Mouse (Mus musculus) telencephalon, adult 2 months (tissue): Measurements from ENCODE around the gene P2rx3.

Experiments used
- DNase-seq: peaks from one replicate; pipeline ENCODE4 v3.0.0-alpha.2; 2011; ENCODE audit warnings: low read depth, low spot score

P2rx3 gene

DNA sequence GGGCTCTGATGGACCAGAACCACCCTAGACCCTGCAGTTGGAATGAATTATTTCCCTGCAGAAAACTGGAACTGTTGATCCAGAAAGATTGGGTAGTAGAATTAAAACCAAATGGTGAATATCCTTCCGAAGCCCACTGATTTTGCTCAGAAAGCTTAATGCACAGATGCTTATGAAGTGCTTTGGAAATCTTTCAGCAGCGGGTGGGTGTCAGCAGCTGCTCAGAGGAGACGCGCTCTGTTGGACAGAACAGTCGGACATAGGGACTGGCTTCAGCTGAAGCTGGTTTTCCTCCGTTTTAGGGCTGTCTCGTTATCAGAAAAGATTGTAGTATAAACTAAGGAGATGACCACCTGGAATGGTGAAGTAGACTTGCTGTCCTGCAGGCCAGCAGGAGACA, 6.4 kb upstream of the P2rx3 start:
- DNase-seq: no peak

- no peak for DNase-seq
These were observed 1.1 kb upstream of the P2rx3 start for GRCm38 (mm10) chr2:85038336-85038735.

GRCm38 (mm10) chr2:85036507-85037046, 685 bp downstream of the P2rx3 start:
- no peak for DNase-seq

DNA sequence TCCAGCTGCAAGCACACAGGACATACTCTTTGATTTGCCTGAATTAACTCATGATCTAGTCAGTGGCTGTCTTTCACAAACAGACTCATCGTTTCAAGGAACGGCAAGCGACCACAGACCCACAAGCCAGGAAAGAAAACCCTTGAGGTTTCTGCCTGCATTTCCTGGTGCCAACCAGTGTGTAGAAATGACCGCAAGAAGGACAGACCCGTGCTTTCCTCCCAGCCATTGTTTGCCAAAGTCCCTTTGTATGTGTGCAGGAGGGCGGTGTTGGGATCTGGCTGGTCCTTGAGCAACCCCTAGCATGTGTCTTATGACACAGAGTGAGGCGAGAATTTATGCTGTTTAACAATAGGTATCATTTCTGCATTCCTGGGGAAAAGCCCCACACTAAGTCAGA, 3.1 kb downstream of the P2rx3 start:
- no peak for DNase-seq

GRCm38 (mm10) chr2:85033121-85033520, 4.1 kb downstream of the P2rx3 start:
- DNase-seq: no peak

- DNase-seq: no peak
These were observed 6.3 kb downstream of the P2rx3 start for GRCm38 (mm10) chr2:85030989-85031388.

DNA sequence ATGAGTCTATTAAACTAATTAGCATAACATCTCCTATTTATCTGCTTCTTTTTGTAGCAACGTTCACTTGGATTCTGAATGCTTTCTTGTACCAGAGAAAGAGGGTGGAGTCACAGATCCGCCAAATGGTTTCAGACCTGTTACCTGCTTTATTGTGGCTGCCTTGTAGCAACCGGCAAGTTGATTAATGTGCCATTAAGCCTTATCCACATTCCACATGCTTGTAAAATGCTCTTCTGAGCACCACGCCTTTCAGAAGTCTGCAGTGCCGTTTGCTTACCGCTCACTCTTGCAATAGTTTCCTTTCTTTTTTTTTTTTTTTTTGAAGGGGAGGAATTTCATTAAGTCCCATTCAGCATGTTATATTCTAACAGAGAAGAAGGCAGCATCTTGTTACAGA, 7.4 kb downstream of the P2rx3 start:
- DNase-seq: no peak

- no peak for DNase-seq
These were observed 10.0 kb downstream of the P2rx3 start for GRCm38 (mm10) chr2:85027281-85027680.

DNA sequence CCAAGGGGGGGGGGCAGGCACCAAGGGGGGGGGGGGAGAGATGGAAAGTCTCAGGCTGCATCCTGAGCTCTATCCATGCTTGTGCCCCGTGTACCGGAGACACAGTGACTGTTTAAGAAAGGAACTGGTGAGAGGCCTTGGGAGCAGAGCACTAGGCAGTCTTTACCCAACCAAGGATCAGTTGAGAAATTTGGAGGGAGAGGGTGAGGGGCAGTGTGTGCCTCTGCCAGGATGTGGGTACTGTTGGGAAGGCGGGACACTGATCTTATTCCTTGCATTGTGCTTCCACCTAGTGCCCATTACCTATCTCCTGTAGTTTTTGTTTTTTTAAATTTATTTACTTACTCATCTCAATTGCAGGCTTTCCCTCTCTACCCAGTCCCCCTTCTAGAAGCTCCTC, 11.1 kb downstream of the P2rx3 start:
- DNase-seq: no peak

GRCm38 (mm10) chr2:85022043-85022442, 15.2 kb downstream of the P2rx3 start:
- DNase-seq: peak; percentile 13

DNA sequence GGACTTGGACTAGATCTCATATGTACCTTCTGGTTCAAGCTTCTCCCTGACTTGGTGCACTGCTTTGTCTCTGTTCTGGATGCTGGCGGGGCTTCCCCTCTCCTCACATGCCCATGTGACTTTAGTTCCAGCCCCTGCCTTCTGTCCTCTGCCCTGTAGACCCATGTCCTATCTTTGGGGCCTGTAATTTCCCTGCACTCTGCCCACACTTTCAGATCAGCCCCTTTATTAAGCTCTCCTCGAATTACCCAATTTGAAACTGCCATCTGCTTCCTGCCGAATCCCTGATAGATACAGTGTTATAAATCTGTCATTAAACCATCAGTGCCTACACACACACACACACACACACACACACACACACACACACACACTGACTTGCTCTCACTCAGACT, 22.7 kb downstream of the P2rx3 start:
- no peak for DNase-seq

- DNase-seq: no peak
These were observed 23.3 kb downstream of the P2rx3 start for GRCm38 (mm10) chr2:85013826-85014587.

GRCm38 (mm10) chr2:85012679-85013078, 24.6 kb downstream of the P2rx3 start:
- no peak for DNase-seq

- DNase-seq: no peak
These were observed 25.2 kb downstream of the P2rx3 start for GRCm38 (mm10) chr2:85011906-85012604.

- no peak for DNase-seq
These were observed 28.1 kb downstream of the P2rx3 start for GRCm38 (mm10) chr2:85009212-85009611.

GRCm38 (mm10) chr2:85007729-85008128, 29.5 kb downstream of the P2rx3 start:
- no peak for DNase-seq

DNA sequence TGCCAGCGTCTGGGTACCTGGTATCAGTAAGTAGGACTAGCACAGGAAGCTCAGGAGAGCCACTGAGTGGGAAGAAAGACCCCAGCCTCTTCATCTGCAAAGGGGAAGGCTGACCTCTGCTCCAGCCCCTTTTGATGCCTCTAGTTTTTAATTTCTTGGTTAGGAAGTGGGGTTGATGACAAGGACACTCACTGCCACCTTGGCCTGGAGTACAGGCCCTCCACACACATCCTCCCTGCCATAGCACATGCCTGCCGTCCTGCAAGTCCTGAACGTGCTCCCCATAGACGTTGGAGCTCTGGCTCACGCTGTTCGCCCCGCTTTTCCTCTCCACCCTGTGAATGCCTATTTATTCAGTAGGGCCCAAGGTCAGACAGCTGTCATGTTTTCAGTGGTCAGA, 30.7 kb downstream of the P2rx3 start:
- DNase-seq: no peak

DNA sequence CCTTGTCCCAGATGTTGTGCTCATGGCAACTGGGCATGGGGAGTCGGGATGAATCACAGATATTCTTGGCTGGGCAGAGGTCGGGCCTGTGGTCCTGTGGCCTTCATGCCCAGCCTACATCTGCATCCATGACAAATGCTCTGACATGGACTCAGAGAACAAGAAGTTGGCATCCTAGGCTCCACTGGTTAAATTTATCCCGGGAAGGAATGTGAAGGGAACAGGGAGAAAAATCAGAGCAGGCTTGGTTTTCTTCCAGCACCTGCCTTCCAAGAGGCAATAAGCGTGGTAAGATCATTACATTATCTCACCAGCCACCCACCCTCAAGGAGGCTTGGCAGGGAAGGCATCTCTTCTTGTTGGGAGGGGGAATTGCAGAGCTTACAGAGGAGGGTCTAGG, 32.9 kb downstream of the P2rx3 start:
- DNase-seq: peak; percentile 69

DNA sequence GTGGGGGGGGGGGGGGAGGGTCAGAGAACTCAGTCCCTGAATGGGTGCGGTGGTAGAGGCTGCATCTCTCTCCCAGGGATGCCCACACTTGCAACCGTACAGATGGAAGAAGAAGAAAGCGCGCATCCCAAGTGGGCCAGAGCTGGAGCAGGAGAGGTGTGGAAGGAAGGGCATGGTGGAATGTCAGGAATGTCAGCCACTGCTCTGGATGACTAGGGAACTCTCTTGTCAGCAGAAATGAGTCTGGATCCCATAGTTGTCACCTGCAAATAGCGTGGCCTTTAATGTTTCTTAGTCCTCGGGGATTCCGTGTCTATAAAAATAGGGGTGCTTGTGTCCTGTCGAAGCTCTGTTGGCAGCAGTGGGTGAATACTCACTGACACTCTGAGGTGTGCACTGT, 34.7 kb downstream of the P2rx3 start:
- DNase-seq: no peak

DNA sequence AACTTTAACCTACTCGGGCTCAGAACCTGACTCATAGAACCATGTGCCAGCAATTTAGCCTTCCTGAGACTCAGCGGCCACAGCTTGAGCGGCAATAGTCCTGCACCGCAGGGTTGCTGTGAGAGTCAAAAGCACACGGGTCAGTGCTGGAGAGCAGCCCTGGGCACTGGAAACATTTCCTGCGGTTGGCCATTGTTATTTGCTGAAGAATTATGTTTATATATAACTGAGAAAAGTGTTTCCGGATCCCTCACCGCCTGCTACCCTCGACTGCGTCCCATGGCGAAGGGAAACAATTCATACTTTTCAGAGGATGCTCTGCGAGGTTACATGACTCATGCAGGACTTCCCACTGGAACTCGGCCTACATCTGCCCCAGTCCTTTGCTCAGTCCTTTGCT, 35.8 kb downstream of the P2rx3 start:
- DNase-seq: no peak

DNA sequence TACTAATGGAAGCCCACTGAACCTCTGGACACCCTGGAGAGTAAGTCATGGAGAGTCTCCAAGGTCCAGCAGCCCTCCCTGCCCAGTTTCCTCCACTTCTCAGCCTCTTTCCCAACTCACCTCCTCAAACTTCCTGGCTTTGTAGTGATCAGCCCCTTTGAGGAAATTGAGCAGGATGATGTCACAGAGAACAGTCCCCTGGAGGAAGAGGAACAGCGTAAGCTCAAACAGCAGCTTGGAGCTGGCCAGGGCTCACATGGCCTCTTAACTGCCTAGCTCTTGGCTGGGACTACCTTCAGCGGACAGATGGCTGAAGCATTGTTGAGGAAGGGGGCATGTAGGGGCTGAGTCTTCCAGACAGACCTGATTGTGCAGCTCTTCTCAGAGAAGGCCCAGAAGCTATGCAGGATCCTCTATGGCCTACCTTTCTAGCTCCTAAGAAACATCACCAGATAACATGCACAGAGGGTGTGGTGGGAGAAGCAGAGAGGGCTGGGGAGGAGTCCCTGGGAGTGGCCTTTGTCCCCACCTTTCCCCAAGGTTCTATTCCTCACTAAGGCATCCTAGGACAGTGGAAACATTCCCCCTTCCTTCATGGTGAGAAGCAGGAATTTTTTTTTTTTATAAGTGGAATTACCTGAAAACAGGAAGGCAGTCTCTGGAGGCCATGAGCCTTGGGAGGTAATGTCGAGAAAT, 37.6 kb downstream of the P2rx3 start:
- DNase-seq: no peak

- no peak for DNase-seq
These were observed 40.9 kb downstream of the P2rx3 start for GRCm38 (mm10) chr2:84996376-84996775.
